Mouse (Mus musculus) thymus, adult 2 months (tissue): ENCODE data around the gene Acadvl.

Experiments used
- CTCF ChIP-seq: fragments of 200-500 bp; IDR thresholded peaks from 2 replicates; pipeline ENCODE4 v1.5.1; 2012; ENCODE audit warnings: mild to moderate bottlenecking, control low read depth, low read length, moderate library complexity, borderline replicate concordance; ENCODE audit not compliant: control insufficient read depth, poor library complexity, insufficient read depth; ENCODE audit errors: extremely low read depth
- POLR2A ChIP-seq: fragments of 200-500 bp; IDR thresholded peaks from 2 replicates; pipeline ENCODE4 v1.6.1; 2012; ENCODE audit warnings: mild to moderate bottlenecking, low read length, control low read depth, moderate library complexity; ENCODE audit not compliant: control insufficient read depth, poor library complexity, insufficient read depth; ENCODE audit errors: extremely low read depth

- TF ChIP-seq POLR2A (no peak), CTCF (no peak)
Observed at GRCm38 (mm10) chr11:70018131-70018990, 3.1 kb upstream of the Acadvl start.
